Mouse (Mus musculus): ENCODE measurements around the gene Ash1l.

GRCm38 (mm10) chr3:89058361-89058760 is 107.9 kb downstream of the Ash1l start:
- TF ChIP-seq CTCF (IDR thresholded peaks at IDR 0.05), result no peak
- TF ChIP-seq EP300 (IDR thresholded peaks at IDR 0.05), result no peak

All from lung, postnatal 0 days (tissue).